Comparison of ENCODE assay signal across 8 mouse cellular contexts in the genomic region with DNA sequence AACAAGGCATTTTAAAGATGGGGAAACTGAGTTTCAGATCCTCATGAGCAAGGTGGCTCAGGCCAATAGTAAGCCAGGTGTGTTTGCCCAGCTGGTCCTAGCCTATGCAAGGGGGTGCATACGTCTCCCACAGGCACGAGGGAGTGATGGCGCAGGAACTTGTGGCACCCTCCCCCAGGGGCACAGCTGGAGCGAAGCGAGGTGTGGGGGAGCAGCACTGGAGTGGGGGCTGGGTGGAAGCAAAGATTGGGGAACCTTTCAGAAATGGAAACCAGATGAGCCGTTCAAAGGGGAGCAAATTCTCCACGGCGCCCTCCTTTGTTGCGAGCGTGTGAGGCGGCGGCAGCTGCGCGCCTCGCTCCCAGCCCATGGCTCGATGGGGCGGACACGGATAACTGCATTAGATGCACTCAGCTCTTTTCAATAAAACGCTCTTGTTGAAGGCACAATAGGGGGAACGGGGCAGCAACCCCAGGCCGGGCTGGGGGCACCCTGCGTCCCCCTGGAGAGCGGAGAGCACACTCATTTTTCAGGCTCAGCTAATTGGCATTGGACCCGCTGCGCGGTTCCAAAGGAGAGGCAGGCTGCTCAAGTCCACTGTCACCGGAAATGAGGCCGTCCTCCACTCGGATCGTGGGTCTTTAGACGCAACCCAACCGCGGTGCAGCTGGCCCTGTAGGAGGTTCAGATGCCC. TPM values are rescaled to one million over a fixed set of nuclear protein-coding genes. Genes with fewer than 3 reads are reported as not detected.
A peak's percentile ranks its signal among the peaks of the same experiment; 100 is the strongest.
DNase-seq lines count a peak whose midpoint lies in the region; ATAC-seq and TF ChIP-seq lines count a peak whose summit lies in the region.

No protein-coding gene starts in this region.

- ATAC-seq in lung, embryonic 15.5 days (ENCODE audit: borderline replicate concordance, extremely low read depth, low FRiP score, low TSS enrichment): no peak
- ATAC-seq in forebrain, embryonic 11.5 days (replicated peaks; ENCODE audit: low FRiP score): peak; percentile 38; the same call in 1 of the 2 replicates
- ATAC-seq in liver, embryonic 14.5 days (ENCODE audit: insufficient read depth): no peak

- H3K27ac ChIP-seq in lung, embryonic 15.5 days: no peak overlapping the region
- H3K27ac ChIP-seq in forebrain, embryonic 11.5 days (ENCODE audit: low read depth, low read length): peak overlapping the region; percentile 68
- no peak overlapping the region for H3K27ac ChIP-seq in liver, embryonic 14.5 days

- TF ChIP-seq CTCF in liver, embryonic 14.5 days (IDR thresholded peaks at IDR 0.05; ENCODE audit: low read depth): no peak

- intact Hi-C loops in gastrocnemius, postnatal 36 days (cut with DNase I): no loop called here

- no peak for DNase-seq in lung, adult 18-20 months
- DNase-seq in forebrain, embryonic 11.5 days (ENCODE audit: low spot score): peak; percentile 72
- DNase-seq in liver, embryonic 14.5 days (ENCODE audit: low read depth in 3 of 3, low spot score in 3 of 3): no peak
- peak; percentile 42 for DNase-seq in testis, postnatal 10 days (ENCODE audit: low spot score)
- no peak for DNase-seq in gastrocnemius, postnatal 36 days
- DNase-seq in adrenal gland, postnatal 25 days: no peak
- no peak for DNase-seq in adrenal gland, adult (ENCODE audit: inconsistent age in 2 of 2, low spot score in 1 of 2)

- no peak for TF ChIP-seq EP300 in liver, embryonic 14.5 days (IDR thresholded peaks at IDR 0.05; ENCODE audit: low read depth)

- WGBS in lung, embryonic 15.5 days: 7% methylated on average over 33 of the region's 33 CpGs
- 3% methylated on average over 33 of the region's 33 CpGs for WGBS in forebrain, embryonic 11.5 days
- WGBS in liver, embryonic 14.5 days (ENCODE audit: insufficient replicate concordance): 11% methylated on average over 33 of the region's 33 CpGs

- peak overlapping the region; percentile 39 for H3K4me2 ChIP-seq in lung, embryonic 15.5 days
- H3K4me2 ChIP-seq in forebrain, embryonic 11.5 days (ENCODE audit: low read depth, low read length, severe bottlenecking): peak overlapping the region; percentile 45
- peak overlapping the region; percentile 14 for H3K4me2 ChIP-seq in liver, embryonic 14.5 days (ENCODE audit: low read depth)

- H3K9ac ChIP-seq in lung, embryonic 15.5 days: no peak overlapping the region
- H3K9ac ChIP-seq in forebrain, embryonic 11.5 days (ENCODE audit: low read length): peak overlapping the region; percentile 41
- no peak overlapping the region for H3K9ac ChIP-seq in liver, embryonic 14.5 days (replicated peaks)

- 0 out of 2 replicates have a peak, but pooled peaks cover 3% of the 10 kb centered on the region for H3K4me1 ChIP-seq in lung, embryonic 15.5 days
- peaks cover 15% of the 10 kb centered on the region; the same call in 1 of the 2 replicates for H3K4me1 ChIP-seq in forebrain, embryonic 11.5 days (replicated peaks; ENCODE audit: control insufficient read depth, insufficient read depth, low read length)
- no peaks in the 10 kb centered on the region for H3K4me1 ChIP-seq in liver, embryonic 14.5 days (replicated peaks; ENCODE audit: control insufficient read depth in 2 of 2, insufficient read depth in 2 of 2, low read length in 1 of 2)

- H3K36me3 ChIP-seq in lung, embryonic 15.5 days: no peaks in the 10 kb centered on the region
- H3K36me3 ChIP-seq in forebrain, embryonic 11.5 days (ENCODE audit: control insufficient read depth, insufficient read depth, low read length): no peaks in the 10 kb centered on the region
- H3K36me3 ChIP-seq in liver, embryonic 14.5 days (replicated peaks; ENCODE audit: control insufficient read depth, insufficient read depth, low read depth): no peaks in the 10 kb centered on the region

- H3K9me3 ChIP-seq in lung, embryonic 15.5 days: no peaks in the 10 kb centered on the region
- H3K9me3 ChIP-seq in forebrain, embryonic 11.5 days (ENCODE audit: control insufficient read depth, low read length): peaks cover 3% of the 10 kb centered on the region; the same call in 1 of the 2 replicates
- H3K9me3 ChIP-seq in liver, embryonic 14.5 days (ENCODE audit: control insufficient read depth, low read length): no peaks in the 10 kb centered on the region

- H3K27me3 ChIP-seq in lung, embryonic 15.5 days: peaks cover 15% of the 10 kb centered on the region
- H3K27me3 ChIP-seq in forebrain, embryonic 11.5 days (ENCODE audit: control insufficient read depth, insufficient read depth, low read length): peaks cover 7% of the 10 kb centered on the region; the same call in 1 of the 2 replicates
- no peaks in the 10 kb centered on the region for H3K27me3 ChIP-seq in liver, embryonic 14.5 days (ENCODE audit: control insufficient read depth, insufficient read depth, low read length)

- H3K4me3 ChIP-seq in lung, embryonic 15.5 days: peak overlapping the region; percentile 12; the same call in 1 of the 2 replicates
- H3K4me3 ChIP-seq in forebrain, embryonic 11.5 days (ENCODE audit: low read depth, low read length): peak overlapping the region; percentile 6; the same call in 1 of the 2 replicates
- no peak overlapping the region for H3K4me3 ChIP-seq in liver, embryonic 14.5 days (ENCODE audit: insufficient read depth in 1 of 2, low read depth in 2 of 2, low read length in 2 of 2)

RNA-seq across cellular contexts. Expression of a gene that starts 27.9 kb away (rescaled TPM):
- 1.2 and 1.3 TPM in 2 replicates for polyA plus RNA-seq in lung, embryonic 15.5 days (2015; fragmentation: Nextera tagmentation; extraction: Ambion mirVana)
- polyA plus RNA-seq in forebrain, embryonic 11.5 days (2014; fragmentation: Nextera tagmentation; extraction: Ambion mirVana): 6.7 and 6.8 TPM in 2 replicates
- 6.6 and 6.9 TPM in 2 replicates for polyA plus RNA-seq in liver, embryonic 14.5 days (2012; rRNA removed)
- polyA plus RNA-seq in liver, embryonic 14.5 days (2014; fragmentation: Nextera tagmentation; extraction: Ambion mirVana): 4.6 and 5.4 TPM in 2 replicates
- total RNA-seq in gastrocnemius, postnatal 36 days (2021): 1 to 10 TPM in 1 of 2 experiments, under 1 TPM in 1; 0.76 to 1.1 TPM
- total RNA-seq in adrenal gland, postnatal 25 days (2021): 132 and 152 TPM in 2 replicates

RNA-seq across cellular contexts. Expression of a gene that starts 30.2 kb away (rescaled TPM):
- polyA plus RNA-seq in lung, embryonic 15.5 days (2015; fragmentation: Nextera tagmentation; extraction: Ambion mirVana): 0.39 and 1.1 TPM in 2 replicates
- polyA plus RNA-seq in forebrain, embryonic 11.5 days (2014; fragmentation: Nextera tagmentation; extraction: Ambion mirVana): 0.63 and 0.67 TPM in 2 replicates
- 1.7 and 2.0 TPM in 2 replicates for polyA plus RNA-seq in liver, embryonic 14.5 days (2012; rRNA removed)
- polyA plus RNA-seq in liver, embryonic 14.5 days (2014; fragmentation: Nextera tagmentation; extraction: Ambion mirVana): 3.8 and 4.0 TPM in 2 replicates
- not detected for total RNA-seq in gastrocnemius, postnatal 36 days (2021)
- total RNA-seq in adrenal gland, postnatal 25 days (2021): 6.0 TPM in 1 of 2 replicates, not detected in the other

RNA-seq across cellular contexts. Expression of a gene that starts 53.4 kb away (rescaled TPM):
- 570 and 583 TPM in 2 replicates for polyA plus RNA-seq in lung, embryonic 15.5 days (2015; fragmentation: Nextera tagmentation; extraction: Ambion mirVana)
- polyA plus RNA-seq in forebrain, embryonic 11.5 days (2014; fragmentation: Nextera tagmentation; extraction: Ambion mirVana): 436 and 461 TPM in 2 replicates
- 176 and 281 TPM in 2 replicates for polyA plus RNA-seq in liver, embryonic 14.5 days (2012; rRNA removed)
- polyA plus RNA-seq in liver, embryonic 14.5 days (2014; fragmentation: Nextera tagmentation; extraction: Ambion mirVana): 162 and 189 TPM in 2 replicates
- 100 to 1,000 TPM in 1 of 2 experiments, 10 to 100 TPM in 1; 68.5 to 119 TPM for total RNA-seq in gastrocnemius, postnatal 36 days (2021)
- 378 and 500 TPM in 2 replicates for total RNA-seq in adrenal gland, postnatal 25 days (2021)

Comparison
In these comparisons a context has a peak if more than half of its experiments do, and no peak if none do; other contexts are left out.
1. H3K4me3 ChIP-seq: peak in lung, embryonic 15.5 days (single experiment) and forebrain, embryonic 11.5 days (single experiment); none in liver, embryonic 14.5 days (0 of 2).
2. DNase-seq: peak in forebrain, embryonic 11.5 days (single experiment) and testis, postnatal 10 days (single experiment); none in lung, adult 18-20 months (0 of 2), liver, embryonic 14.5 days (0 of 3), gastrocnemius, postnatal 36 days (0 of 2), adrenal gland, postnatal 25 days (single experiment) and adrenal gland, adult (0 of 2).
3. Peak in every context shown above with its lines, with median percentiles within 50 percentile points of each other: H3K4me2 ChIP-seq.